Mouse (Mus musculus) neural tube, embryonic 13.5 days (tissue): ENCODE measurements around the gene Gm5134. TPM values are rescaled to one million over a fixed set of nuclear protein-coding genes. Genes with fewer than 3 reads are reported as not detected.

ENCODE experiments used
- ATAC-seq: fragments of 200-750 bp; cut with Nextera tagmentation; 2 replicates; pipeline ENCODE4 v1.8.0; 2017; ENCODE audit warnings: low read depth, mild to moderate bottlenecking, moderate TSS enrichment, moderate library complexity
- H3K27ac ChIP-seq: fragments of 300-500 bp; sonication (generic); replicated peaks from 2 replicates; pipeline ENCODE4 v1.5.1; 2015; ENCODE audit warnings: moderate library complexity, mild to moderate bottlenecking, inconsistent platforms
- H3K27me3 ChIP-seq: fragments of 300-500 bp; sonication (generic); 2 replicates; pipeline ENCODE4 v1.6.1; 2015; ENCODE audit warnings: mild to moderate bottlenecking, inconsistent platforms
- H3K36me3 ChIP-seq: fragments of 300-500 bp; sonication (generic); 2 replicates; pipeline ENCODE4 v1.6.1; 2015; ENCODE audit warnings: mild to moderate bottlenecking, inconsistent platforms
- H3K4me1 ChIP-seq: fragments of 300-500 bp; sonication (generic); replicated peaks from 2 replicates; pipeline ENCODE4 v1.6.1; 2015; ENCODE audit warnings: inconsistent platforms
- H3K4me2 ChIP-seq: fragments of 300-500 bp; sonication (generic); 2 replicates; pipeline ENCODE4 v1.6.1; 2015; ENCODE audit warnings: inconsistent platforms, mild to moderate bottlenecking, moderate library complexity
- H3K4me3 ChIP-seq: fragments of 300-500 bp; sonication (generic); 2 replicates; pipeline ENCODE4 v1.5.1; 2015; ENCODE audit warnings: mild to moderate bottlenecking, inconsistent platforms
- H3K9ac ChIP-seq: fragments of 300-500 bp; sonication (generic); 2 replicates; pipeline ENCODE4 v1.6.1; 2015; ENCODE audit warnings: moderate library complexity, mild to moderate bottlenecking, inconsistent platforms
- H3K9me3 ChIP-seq: fragments of 300-500 bp; sonication (generic); 2 replicates; pipeline ENCODE4 v1.6.1; 2016; ENCODE audit warnings: inconsistent platforms
- WGBS: fragments of 180-500 bp; shearing (Covaris S2); methylation state at CpG from one replicate; pipeline ENCODE4 v1.1.7; 2015; 5-methylcytosine and 5-hydroxymethylcytosine counted together
- polyA plus RNA-seq: library from polyadenylated mRNA; unstranded; fragments of >200 nt; fragmentation: Nextera tagmentation; extraction: Ambion mirVana; gene quantifications from 2 replicates; pipeline ENCODE4 v1.2.1, GENCODE M21; 2015

Gm5134 gene
- polyA plus RNA-seq, 1 experiment from 2014 or later, result not detected

GRCm38 (mm10) chr10:76030496-76030895 is 76.2 kb downstream of the Gm5134 start:
- Histone ChIP-seq H3K27ac (no peak overlapping the region), H3K4me1 (peaks cover 18% of the 10 kb centered on the region), H3K9ac (no peak overlapping the region), H3K9me3 (no peaks in the 10 kb centered on the region), H3K4me3 (no peak overlapping the region), H3K36me3 (0 out of 2 replicates have a peak, but pooled peaks cover 6% of the 10 kb centered on the region), H3K4me2 (no peak overlapping the region), H3K27me3 (no peaks in the 10 kb centered on the region)
- ATAC-seq, result no peak
- 69% methylated on average over 5 of the region's 5 CpGs for WGBS

- H3K27ac ChIP-seq, result peak overlapping the region; percentile 80
- peak overlapping the region; percentile 94 for H3K4me3 ChIP-seq
- H3K9me3 ChIP-seq, result no peaks in the 10 kb centered on the region
- peaks cover 18% of the 10 kb centered on the region for H3K4me1 ChIP-seq
- H3K27me3 ChIP-seq, result no peaks in the 10 kb centered on the region
- ATAC-seq, result peak; percentile 72
- peak overlapping the region; percentile 92 for H3K9ac ChIP-seq
- WGBS, result 59% methylated on average over 14 of the region's 14 CpGs
- H3K36me3 ChIP-seq, result peaks cover 14% of the 10 kb centered on the region
- H3K4me2 ChIP-seq, result peak overlapping the region; percentile 75
These were observed 77.4 kb downstream of the Gm5134 start for GRCm38 (mm10) chr10:76031511-76032401.

GRCm38 (mm10) chr10:76032402-76033118 is 78.2 kb downstream of the Gm5134 start, which contains the start of gene Zfp280b:
Gene Zfp280b (plus strand): TSS chr10:76032650.
- under 1% methylated on average over 58 of the region's 58 CpGs for WGBS
- ATAC-seq, result peak; percentile 99
- Histone ChIP-seq H3K9me3 (no peaks in the 10 kb centered on the region), H3K4me1 (peaks cover 18% of the 10 kb centered on the region), H3K27ac (peak within 1 kb of the TSS; percentile 80), H3K36me3 (peaks cover 22% of the 10 kb centered on the region), H3K4me3 (peak within 1 kb of the TSS; percentile 94), H3K4me2 (peak within 1 kb of the TSS; percentile 75), H3K9ac (peak within 1 kb of the TSS; percentile 92), H3K27me3 (no peaks in the 10 kb centered on the region)

DNA sequence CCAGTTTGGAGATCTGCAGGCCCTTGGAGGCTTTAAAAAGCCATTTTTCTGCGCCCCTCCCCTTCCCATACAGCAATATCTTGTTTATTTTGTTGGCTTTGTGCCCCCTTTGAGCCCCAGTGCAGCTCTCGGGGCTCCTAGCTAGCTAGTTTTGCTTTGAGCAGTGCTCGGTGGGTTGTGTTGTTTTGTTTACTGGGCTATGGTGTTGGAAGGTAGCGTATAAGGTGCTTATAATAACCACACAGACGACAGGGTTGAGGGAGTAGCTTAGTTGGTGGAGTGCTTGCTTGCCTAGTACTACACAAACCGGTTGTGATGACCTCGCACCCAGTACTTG is 78.8 kb downstream of the Gm5134 start:
- Histone ChIP-seq H3K27me3 (no peaks in the 10 kb centered on the region), H3K4me3 (peak overlapping the region; percentile 94), H3K4me1 (peaks cover 18% of the 10 kb centered on the region), H3K36me3 (peaks cover 28% of the 10 kb centered on the region), H3K27ac (peak overlapping the region; percentile 80; the same call in 1 of the 2 replicates), H3K4me2 (peak overlapping the region; percentile 75), H3K9ac (peak overlapping the region; percentile 92), H3K9me3 (0 out of 2 replicates have a peak, but pooled peaks cover under 1% of the 10 kb centered on the region)
- 20% methylated on average over 7 of the region's 7 CpGs for WGBS
- ATAC-seq, result 0 out of 2 replicates have a peak, but pooled peaks have one; percentile 13

GRCm38 (mm10) chr10:76034001-76034600 is 79.8 kb downstream of the Gm5134 start:
- no peak overlapping the region for H3K27ac ChIP-seq
- no peak overlapping the region for H3K4me3 ChIP-seq
- H3K36me3 ChIP-seq, result peaks cover 38% of the 10 kb centered on the region
- H3K9ac ChIP-seq, result no peak overlapping the region
- no peak for ATAC-seq
- H3K4me1 ChIP-seq, result peaks cover 18% of the 10 kb centered on the region
- no peak overlapping the region for H3K4me2 ChIP-seq
- 0 out of 2 replicates have a peak, but pooled peaks cover 2% of the 10 kb centered on the region for H3K9me3 ChIP-seq
- no peaks in the 10 kb centered on the region for H3K27me3 ChIP-seq
- 94% methylated on average over 8 of the region's 8 CpGs for whole genome bisulfite sequencing

DNA sequence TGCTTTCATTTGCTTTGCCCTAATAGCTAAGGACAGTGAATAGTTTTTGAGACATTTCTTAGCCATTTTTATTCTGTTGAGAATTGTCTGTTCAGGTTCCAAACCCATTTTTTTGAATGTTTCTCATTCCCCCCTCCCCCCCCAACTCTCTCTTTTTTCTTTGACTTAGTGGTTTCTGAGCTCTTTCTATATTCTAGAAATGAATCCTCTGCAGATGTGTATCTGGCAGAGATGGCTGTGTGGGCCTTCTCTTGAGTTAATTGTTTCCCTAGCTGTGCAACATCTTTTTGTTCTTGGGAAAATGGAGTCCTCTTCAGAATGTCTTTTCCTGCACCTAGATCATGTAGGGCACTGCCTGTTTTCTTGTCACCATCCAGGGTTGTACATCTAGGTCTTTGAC is 81.0 kb downstream of the Gm5134 start:
- H3K27ac ChIP-seq, result no peak overlapping the region
- H3K4me3 ChIP-seq, result no peak overlapping the region
- H3K36me3 ChIP-seq, result peaks cover 50% of the 10 kb centered on the region
- H3K4me1 ChIP-seq, result peaks cover 18% of the 10 kb centered on the region
- H3K27me3 ChIP-seq, result no peaks in the 10 kb centered on the region
- no peak overlapping the region for H3K9ac ChIP-seq
- H3K9me3 ChIP-seq, result 0 out of 2 replicates have a peak, but pooled peaks cover 2% of the 10 kb centered on the region
- no peak for ATAC-seq
- no peak overlapping the region for H3K4me2 ChIP-seq

- no peak overlapping the region for H3K9ac ChIP-seq
- WGBS, result 96% methylated on average over 5 of the region's 5 CpGs
- no peak overlapping the region for H3K4me3 ChIP-seq
- H3K9me3 ChIP-seq, result 0 out of 2 replicates have a peak, but pooled peaks cover 2% of the 10 kb centered on the region
- peaks cover 15% of the 10 kb centered on the region for H3K4me1 ChIP-seq
- H3K27ac ChIP-seq, result no peak overlapping the region
- H3K27me3 ChIP-seq, result no peaks in the 10 kb centered on the region
- no peak for ATAC-seq
- H3K36me3 ChIP-seq, result peaks cover 63% of the 10 kb centered on the region
- no peak overlapping the region for H3K4me2 ChIP-seq
These were observed 82.6 kb downstream of the Gm5134 start for GRCm38 (mm10) chr10:76036962-76037361.

GRCm38 (mm10) chr10:76045343-76045742 is 91.0 kb downstream of the Gm5134 start:
- Histone ChIP-seq H3K27me3 (no peaks in the 10 kb centered on the region), H3K4me2 (no peak overlapping the region), H3K27ac (no peak overlapping the region), H3K4me1 (no peaks in the 10 kb centered on the region), H3K36me3 (peaks cover 30% of the 10 kb centered on the region), H3K9ac (no peak overlapping the region), H3K9me3 (no peaks in the 10 kb centered on the region), H3K4me3 (no peak overlapping the region)
- WGBS, result 47% methylated on average over 5 of the region's 5 CpGs
- ATAC-seq, result no peak

DNA sequence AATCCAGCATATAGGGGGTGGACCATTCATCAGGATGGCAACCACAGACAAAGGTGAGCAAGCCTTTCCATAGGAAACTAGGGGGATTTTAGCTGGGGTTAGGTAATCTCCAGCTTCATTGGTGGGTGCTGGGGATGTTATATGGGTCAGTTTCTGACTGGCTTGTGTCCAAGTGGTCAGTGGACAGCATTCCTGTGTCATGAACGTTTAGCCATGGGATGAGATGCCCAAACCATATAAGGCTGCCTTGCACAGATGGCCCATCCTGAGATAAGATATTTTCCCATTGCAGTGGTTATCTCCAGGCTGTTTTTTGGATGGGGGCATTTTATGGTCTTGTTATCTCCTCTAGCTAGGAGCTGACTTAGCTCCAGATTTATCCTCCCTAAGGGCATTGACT is 92.4 kb downstream of the Gm5134 start:
- H3K4me2 ChIP-seq, result no peak overlapping the region
- WGBS, result 81% methylated on average over 1 of the region's 1 CpGs
- ATAC-seq, result no peak
- no peaks in the 10 kb centered on the region for H3K9me3 ChIP-seq
- no peak overlapping the region for H3K4me3 ChIP-seq
- no peaks in the 10 kb centered on the region for H3K4me1 ChIP-seq
- peaks cover 17% of the 10 kb centered on the region for H3K36me3 ChIP-seq
- H3K27ac ChIP-seq, result no peak overlapping the region
- H3K27me3 ChIP-seq, result no peaks in the 10 kb centered on the region
- no peak overlapping the region for H3K9ac ChIP-seq

DNA sequence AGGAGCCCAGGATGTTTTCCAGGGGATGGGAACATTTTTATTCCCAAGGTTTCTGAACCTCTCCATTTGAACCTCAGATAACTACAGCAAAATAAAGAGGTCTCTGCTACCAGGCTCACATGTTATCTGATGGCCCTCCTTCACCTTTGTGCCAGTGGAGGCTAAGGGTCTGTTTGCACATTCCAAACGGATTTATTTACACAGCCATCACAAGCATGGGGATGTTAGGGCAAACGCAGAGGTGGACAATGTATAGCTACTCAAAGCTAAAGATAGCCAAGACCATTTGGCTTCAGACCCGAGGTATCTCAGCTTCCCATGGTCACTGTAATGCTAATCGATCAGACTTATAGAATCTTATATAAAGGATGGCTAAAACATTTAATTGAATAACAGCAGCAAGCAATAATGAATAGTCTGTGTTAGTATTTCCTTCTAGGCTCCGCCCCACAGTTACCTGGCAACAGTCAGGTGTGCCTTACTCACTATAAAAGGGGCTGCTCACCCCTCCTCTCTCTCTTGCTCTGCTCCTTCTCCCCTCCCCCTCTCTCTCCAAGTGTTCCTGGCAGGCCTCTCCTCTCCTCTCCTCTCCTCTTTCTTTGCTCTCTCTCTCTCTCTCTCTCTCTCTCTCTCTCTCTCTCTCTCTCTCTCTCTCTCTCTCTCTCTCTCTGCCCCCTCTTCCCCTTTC is 93.0 kb downstream of the Gm5134 start:
- no peak overlapping the region for H3K4me2 ChIP-seq
- WGBS, result 56% methylated on average over 5 of the region's 5 CpGs
- no peak overlapping the region for H3K4me3 ChIP-seq
- peaks cover 17% of the 10 kb centered on the region for H3K36me3 ChIP-seq
- H3K9me3 ChIP-seq, result no peaks in the 10 kb centered on the region
- H3K27me3 ChIP-seq, result no peaks in the 10 kb centered on the region
- H3K9ac ChIP-seq, result no peak overlapping the region
- H3K4me1 ChIP-seq, result no peaks in the 10 kb centered on the region
- H3K27ac ChIP-seq, result no peak overlapping the region
- ATAC-seq, result no peak

DNA sequence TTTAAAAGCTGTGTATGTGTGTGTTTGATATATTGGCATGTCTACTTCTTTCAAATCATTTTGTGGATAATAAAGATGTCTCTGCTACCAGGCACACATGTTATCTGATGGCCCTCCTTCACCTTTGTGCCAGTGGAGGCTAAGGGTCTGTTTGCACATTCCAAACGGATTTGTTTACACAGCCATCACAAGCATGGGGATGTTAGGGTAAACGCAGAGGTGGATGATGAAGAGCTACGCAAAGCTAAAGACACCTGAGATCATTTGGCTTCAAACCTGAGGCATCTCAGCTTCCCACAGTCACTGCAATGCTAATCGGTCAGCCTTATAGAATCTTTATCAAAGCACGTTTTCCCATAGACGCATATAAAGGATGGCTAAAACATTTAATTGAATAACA is 94.7 kb downstream of the Gm5134 start:
- 70% methylated on average over 6 of the region's 6 CpGs for WGBS
- no peaks in the 10 kb centered on the region for H3K9me3 ChIP-seq
- no peaks in the 10 kb centered on the region for H3K4me1 ChIP-seq
- no peak overlapping the region for H3K27ac ChIP-seq
- H3K4me2 ChIP-seq, result no peak overlapping the region
- H3K36me3 ChIP-seq, result peaks cover 5% of the 10 kb centered on the region; the same call in 1 of the 2 replicates
- no peak for ATAC-seq
- no peak overlapping the region for H3K4me3 ChIP-seq
- no peaks in the 10 kb centered on the region for H3K27me3 ChIP-seq
- no peak overlapping the region for H3K9ac ChIP-seq
